Mouse (Mus musculus) MEL (cell line): ENCODE measurements at regions not wholly inside any gene's neighbourhood (a gene's known extent, or its start where the extent isn't known, plus 50 kb on each side); places are given as distances from the start of the nearest gene placed in this dataset.

Experiments used
- DNase-seq: peaks from one replicate; pipeline ENCODE4 v3.0.0; 2011; ENCODE audit warnings: low read depth, low spot score
- H3K27ac ChIP-seq: 2 replicates; pipeline ENCODE4 v1.5.1; 2012; ENCODE audit warnings: low read depth, mild to moderate bottlenecking, control low read depth, low read length, moderate library complexity; ENCODE audit not compliant: control insufficient read depth
- H3K27me3 ChIP-seq, 2 experiments: fragments of 150-350 bp in 1 of 2; sonication (generic) in 1 of 2; 2 replicates each; pipeline ENCODE4 v1.6.1; 2012; ENCODE audit warnings: low read length in 2 of 2, mild to moderate bottlenecking in 2 of 2, improper control_type of control experiment in 1 of 2, moderate library complexity in 1 of 2; ENCODE audit not compliant: insufficient read depth in 2 of 2, control insufficient read depth in 1 of 2
- H3K36me3 ChIP-seq, 2 experiments: 2 replicates each; pipeline ENCODE4 v1.6.1; 2012 to 2014; ENCODE audit warnings: low read length in 2 of 2, improper control_type of control experiment in 1 of 2, inconsistent platforms in 1 of 2, mild to moderate bottlenecking in 1 of 2; ENCODE audit not compliant: insufficient read depth in 2 of 2, control insufficient read depth in 1 of 2
- H3K4me1 ChIP-seq, 2 experiments: fragments of 150-350 bp in 1 of 2; sonication (generic) in 1 of 2; 2 replicates each; pipeline ENCODE4 v1.6.1; 2012; ENCODE audit warnings: low read length in 2 of 2, improper control_type of control experiment in 1 of 2, mild to moderate bottlenecking in 1 of 2; ENCODE audit not compliant: insufficient read depth in 2 of 2, control insufficient read depth in 1 of 2
- H3K4me3 ChIP-seq, 2 experiments: fragments of 150-350 bp in 1 of 2; sonication (generic) in 1 of 2; 2 replicates each; pipeline ENCODE4 v1.5.1; 2012; ENCODE audit warnings: low read depth in 2 of 2, low read length in 2 of 2, mild to moderate bottlenecking in 2 of 2, moderate library complexity in 2 of 2, control low read depth in 1 of 2, improper control_type of control experiment in 1 of 2; ENCODE audit not compliant: control insufficient read depth in 1 of 2, insufficient read depth in 1 of 2
- H3K79me2 ChIP-seq: 2 replicates; pipeline ENCODE4 v1.6.1; 2012; ENCODE audit warnings: mild to moderate bottlenecking, low read length, moderate library complexity; ENCODE audit not compliant: control insufficient read depth, poor library complexity, insufficient read depth
- H3K9ac ChIP-seq: 2 replicates; pipeline ENCODE4 v1.6.1; 2012; ENCODE audit warnings: low read depth, mild to moderate bottlenecking, control low read depth, low read length, moderate library complexity; ENCODE audit not compliant: control insufficient read depth, poor library complexity, severe bottlenecking
- H3K9me3 ChIP-seq: fragments of 150-350 bp; sonication (generic); replicated peaks from 2 replicates; pipeline ENCODE4 v1.6.1; 2012; ENCODE audit warnings: mild to moderate bottlenecking, low read length, improper control_type of control experiment, moderate library complexity; ENCODE audit not compliant: insufficient read depth
- CHD1 ChIP-seq: IDR thresholded peaks from 2 replicates; pipeline ENCODE4 v1.6.1; 2012; ENCODE audit warnings: low read depth, mild to moderate bottlenecking, inconsistent platforms, low read length, improper control_type of control experiment
- CTCF ChIP-seq, 3 experiments: IDR thresholded peaks in 2 of 3; conservative IDR thresholded peaks in 1 of 3; 2 replicates each; pipeline ENCODE4 v1.5.1; 2011 to 2012; ENCODE audit warnings: low read length in 3 of 3, low read depth in 2 of 3, mild to moderate bottlenecking in 2 of 3, improper control_type of control experiment in 1 of 3, inconsistent platforms in 1 of 3, mixed read lengths in 1 of 3, moderate library complexity in 1 of 3; ENCODE audit not compliant: control insufficient read depth in 1 of 3, insufficient read depth in 1 of 3, poor library complexity in 1 of 3, severe bottlenecking in 1 of 3
- E2F4 ChIP-seq: IDR thresholded peaks from 2 replicates; pipeline ENCODE4 v1.6.1; 2011; ENCODE audit warnings: low read depth, low read length, improper control_type of control experiment, borderline replicate concordance
- ELF1 ChIP-seq: IDR thresholded peaks from 2 replicates; pipeline ENCODE4 v1.6.1; 2014; ENCODE audit warnings: low read depth, mild to moderate bottlenecking, inconsistent platforms, low read length, improper control_type of control experiment, moderate library complexity
- ETS1 ChIP-seq: IDR thresholded peaks from 2 replicates; pipeline ENCODE4 v1.6.1; 2012; ENCODE audit warnings: low read depth, mild to moderate bottlenecking, inconsistent platforms, low read length, improper control_type of control experiment, moderate library complexity
- GABPA ChIP-seq: IDR thresholded peaks from 2 replicates; pipeline ENCODE4 v1.6.1; 2012; ENCODE audit warnings: low read depth, mild to moderate bottlenecking, inconsistent platforms, low read length, improper control_type of control experiment, moderate library complexity
- GATA1 ChIP-seq: IDR thresholded peaks from 2 replicates; pipeline ENCODE4 v1.6.1; 2011; ENCODE audit warnings: low read depth, low read length, improper control_type of control experiment
- JUND ChIP-seq: IDR thresholded peaks from 2 replicates; pipeline ENCODE4 v1.6.1; 2011; ENCODE audit warnings: low read depth, mild to moderate bottlenecking, improper control_type of control experiment, low read length
- MAX ChIP-seq: IDR thresholded peaks from 2 replicates; pipeline ENCODE4 v1.6.1; 2011; ENCODE audit warnings: low read length, improper control_type of control experiment
- MAZ ChIP-seq: IDR thresholded peaks from 2 replicates; pipeline ENCODE4 v1.6.1; 2012; ENCODE audit warnings: low read depth, mild to moderate bottlenecking, inconsistent platforms, low read length, improper control_type of control experiment
- MXI1 ChIP-seq: IDR thresholded peaks from 2 replicates; pipeline ENCODE4 v1.6.1; 2011; ENCODE audit warnings: mild to moderate bottlenecking, low read depth, low read length, improper control_type of control experiment
- POLR2A ChIP-seq, 2 experiments: IDR thresholded peaks; 2 replicates each; pipeline ENCODE4 v1.6.1; 2011 to 2012; ENCODE audit warnings: low read length in 2 of 2, mild to moderate bottlenecking in 2 of 2, control low read depth in 1 of 2, improper control_type of control experiment in 1 of 2, low read depth in 1 of 2, moderate library complexity in 1 of 2; ENCODE audit not compliant: control insufficient read depth in 1 of 2, insufficient read depth in 1 of 2, poor library complexity in 1 of 2
- POLR2AphosphoS2 ChIP-seq: IDR thresholded peaks from 2 replicates; pipeline ENCODE4 v1.6.1; 2011; ENCODE audit warnings: low read length, improper control_type of control experiment
- POLR2AphosphoS5 ChIP-seq: IDR thresholded peaks from 2 replicates; pipeline ENCODE4 v1.6.1; 2012; ENCODE audit warnings: low read depth, borderline replicate concordance, mild to moderate bottlenecking, inconsistent platforms, low read length, moderate library complexity, mixed read lengths
- RAD21 ChIP-seq: IDR thresholded peaks from 2 replicates; pipeline ENCODE4 v1.6.1; 2011; ENCODE audit warnings: mild to moderate bottlenecking, low read depth, low read length, improper control_type of control experiment
- SMC3 ChIP-seq: IDR thresholded peaks from 2 replicates; pipeline ENCODE4 v1.6.1; 2011; ENCODE audit warnings: low read depth, low read length, improper control_type of control experiment
- TAL1 ChIP-seq: IDR thresholded peaks from 2 replicates; pipeline ENCODE4 v1.6.1; 2012; ENCODE audit warnings: mild to moderate bottlenecking, inconsistent platforms, low read length, moderate library complexity, mixed read lengths
- UBTF ChIP-seq: IDR thresholded peaks from 2 replicates; pipeline ENCODE4 v1.6.1; 2012; ENCODE audit warnings: low read depth, mild to moderate bottlenecking, inconsistent platforms, low read length, improper control_type of control experiment, moderate library complexity, borderline replicate concordance; ENCODE audit not compliant: insufficient read depth
- USF1 ChIP-seq: IDR thresholded peaks from 2 replicates; pipeline ENCODE4 v1.6.1; 2014; ENCODE audit warnings: low read depth, mild to moderate bottlenecking, inconsistent platforms, low read length, improper control_type of control experiment, moderate library complexity
- USF2 ChIP-seq, 2 experiments: IDR thresholded peaks; 2 replicates each; pipeline ENCODE4 v1.6.1; 2011 to 2012; ENCODE audit warnings: improper control_type of control experiment in 2 of 2, low read length in 2 of 2, borderline replicate concordance in 1 of 2, inconsistent platforms in 1 of 2, low read depth in 1 of 2, mild to moderate bottlenecking in 1 of 2; ENCODE audit not compliant: insufficient read depth in 1 of 2
- ZC3H11A ChIP-seq: IDR thresholded peaks from 2 replicates; pipeline ENCODE4 v1.6.1; 2012; ENCODE audit warnings: low read depth, mild to moderate bottlenecking, inconsistent platforms, low read length, improper control_type of control experiment
- ZMIZ1 ChIP-seq: IDR thresholded peaks from 2 replicates; pipeline ENCODE4 v1.6.1; 2012; ENCODE audit warnings: low read depth, mild to moderate bottlenecking, inconsistent platforms, low read length, improper control_type of control experiment, moderate library complexity
- ZNF384 ChIP-seq: IDR thresholded peaks from 2 replicates; pipeline ENCODE4 v1.6.1; 2012; ENCODE audit warnings: low read depth, mild to moderate bottlenecking, inconsistent platforms, low read length, improper control_type of control experiment

DNA sequence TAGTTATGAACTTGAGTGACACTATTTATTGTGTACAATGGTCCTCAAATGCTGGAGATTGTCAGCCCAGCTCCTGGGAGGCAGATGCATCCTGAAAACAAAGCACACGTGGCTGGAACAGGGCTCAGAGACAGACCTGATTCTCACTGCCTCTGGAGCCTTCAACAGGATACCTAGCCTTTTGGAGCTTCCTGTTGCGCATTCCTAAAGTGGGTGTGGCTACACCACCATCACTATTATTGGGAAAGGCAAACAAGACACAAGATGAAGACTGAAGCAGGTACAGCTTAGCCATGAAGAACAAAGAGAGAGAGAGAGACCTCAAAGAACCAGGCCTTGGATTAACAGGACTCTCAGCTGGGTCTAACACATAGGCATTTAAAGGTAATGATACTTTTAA lies 158.2 kb downstream of the Utp6 start:
- no peak for DNase-seq
- no peak overlapping the region for H3K4me3 ChIP-seq
- no peaks in the 10 kb centered on the region for H3K36me3 ChIP-seq
- H3K9ac ChIP-seq: no peak overlapping the region
- H3K4me1 ChIP-seq: no peaks in the 10 kb centered on the region
- no peak for TF ChIP-seq MAZ
- TF ChIP-seq GATA1: no peak
- no peak for TF ChIP-seq GABPA
- no peak for TF ChIP-seq MXI1
- TF ChIP-seq ETS1: no peak
- TF ChIP-seq E2F4: no peak
- TF ChIP-seq CTCF (IDR thresholded peaks at IDR 0.05 in 2 of 3, conservative IDR thresholded peaks at IDR 0.05 in 1 of 3; ENCODE audit: control insufficient read depth in 1 of 3, insufficient read depth in 1 of 3, low read depth in 2 of 3, low read length in 3 of 3, poor library complexity in 1 of 3, severe bottlenecking in 1 of 3): no peak
- TF ChIP-seq UBTF: no peak
- TF ChIP-seq USF1: no peak
- TF ChIP-seq, all 39 proteins: peak for 0
- H3K9me3 ChIP-seq: no peaks in the 10 kb centered on the region
- H3K27ac ChIP-seq: no peak overlapping the region
- peaks cover 0 to 8% of the 10 kb centered on the region in 2 experiments; a peak in 3 of 4 replicates for H3K27me3 ChIP-seq
- H3K79me2 ChIP-seq: no peaks in the 10 kb centered on the region

DNA sequence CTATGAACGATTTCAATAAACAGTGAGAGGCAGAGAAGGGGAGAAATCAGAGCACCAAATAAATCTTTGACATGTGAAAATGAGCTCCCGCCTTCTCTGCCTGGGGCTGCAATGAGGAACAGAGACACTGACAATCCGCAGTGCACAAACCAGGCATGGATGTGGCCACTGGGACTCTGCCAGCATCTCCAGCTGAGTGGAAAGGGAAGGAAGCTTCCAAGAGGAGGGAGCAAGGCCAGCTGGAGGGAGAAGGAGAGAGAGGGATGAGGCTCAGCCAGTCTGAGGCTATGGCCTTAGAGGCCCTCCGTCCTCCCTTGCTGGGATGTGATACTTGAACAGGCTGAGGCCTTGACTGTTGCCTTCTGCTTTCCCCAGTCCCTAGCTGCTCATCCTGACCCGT lies 159.2 kb downstream of the Utp6 start:
- TF ChIP-seq USF1 (no peak), MAX (no peak), TAL1 (no peak), POLR2AphosphoS2 (no peak), ZMIZ1 (no peak), SMC3 (no peak), UBTF (no peak), CHD1 (no peak), E2F4 (no peak), JUND (no peak), GATA1 (no peak), ZC3H11A (no peak), USF2 (IDR thresholded peaks at IDR 0.05; ENCODE audit: borderline replicate concordance in 1 of 2, insufficient read depth in 1 of 2, low read depth in 1 of 2, low read length in 2 of 2) (no peak), ELF1 (no peak), POLR2A (IDR thresholded peaks at IDR 0.05; ENCODE audit: control insufficient read depth in 1 of 2, insufficient read depth in 1 of 2, low read depth in 1 of 2, low read length in 2 of 2, poor library complexity in 1 of 2) (no peak), RAD21 (no peak), MAZ (no peak), POLR2AphosphoS5 (no peak), ZNF384 (no peak)
- Histone ChIP-seq H3K4me1 (no peaks in the 10 kb centered on the region), H3K9ac (no peak overlapping the region), H3K27ac (no peak overlapping the region), H3K4me3 (no peak overlapping the region), H3K79me2 (no peaks in the 10 kb centered on the region), H3K36me3 (no peaks in the 10 kb centered on the region), H3K9me3 (no peaks in the 10 kb centered on the region), H3K27me3 (peaks cover 0 to 6% of the 10 kb centered on the region in 2 experiments; a peak in 3 of 4 replicates)
- no peak for DNase-seq
